Mouse (Mus musculus) kidney, postnatal 0 days (tissue): ENCODE measurements around the gene Usp44. TPM values are rescaled to one million over a fixed set of nuclear protein-coding genes. Genes with fewer than 3 reads are reported as not detected.

Source experiments
- ATAC-seq: fragments of 200-750 bp; cut with Nextera tagmentation; replicated peaks from 2 replicates; pipeline ENCODE4 v1.8.0; 2017; ENCODE audit warnings: low read depth, moderate number of reproducible peaks, moderate TSS enrichment, moderate library complexity; ENCODE audit not compliant: low FRiP score
- DNase-seq: peaks from one replicate; pipeline ENCODE4 v3.0.0-alpha.2; 2016; ENCODE audit warnings: low spot score
- H3K27ac ChIP-seq: fragments of 300-500 bp; sonication (generic); 2 replicates; pipeline ENCODE4 v1.5.1; 2014; ENCODE audit warnings: mild to moderate bottlenecking
- H3K27me3 ChIP-seq: fragments of 300-500 bp; sonication (generic); 2 replicates; pipeline ENCODE4 v1.6.1; 2014; ENCODE audit warnings: low read length, mixed read lengths; ENCODE audit not compliant: insufficient read depth
- H3K36me3 ChIP-seq: fragments of 300-500 bp; sonication (generic); 2 replicates; pipeline ENCODE4 v1.6.1; 2014; ENCODE audit warnings: low read length, mixed read lengths; ENCODE audit not compliant: insufficient read depth
- H3K4me1 ChIP-seq: fragments of 300-500 bp; sonication (generic); replicated peaks from 2 replicates; pipeline ENCODE4 v1.6.1; 2014; ENCODE audit warnings: antibody characterized with exemption, low read length, mixed read lengths; ENCODE audit not compliant: insufficient read depth
- H3K4me2 ChIP-seq: fragments of 300-500 bp; sonication (generic); 2 replicates; pipeline ENCODE4 v1.6.1; 2014; ENCODE audit warnings: mild to moderate bottlenecking, low read length, moderate library complexity, mixed read lengths
- H3K4me3 ChIP-seq: fragments of 300-500 bp; sonication (generic); replicated peaks from 2 replicates; pipeline ENCODE4 v1.5.1; 2014; ENCODE audit warnings: low read depth, low read length
- H3K9ac ChIP-seq: fragments of 300-500 bp; sonication (generic); 2 replicates; pipeline ENCODE4 v1.6.1; 2014; ENCODE audit warnings: low read depth, low read length
- H3K9me3 ChIP-seq: fragments of 300-500 bp; sonication (generic); replicated peaks from 2 replicates; pipeline ENCODE4 v1.6.1; 2016; ENCODE audit warnings: low read length, inconsistent platforms, mixed read lengths
- CTCF ChIP-seq: IDR thresholded peaks from 2 replicates; pipeline ENCODE4 v1.5.1; 2016; ENCODE audit warnings: antibody characterized with exemption, low read depth, mild to moderate bottlenecking, moderate library complexity
- WGBS: fragments of 180-500 bp; shearing (Covaris S2); extraction: QIAGEN DNeasy Blood & Tissue Kit; methylation state at CpG from one replicate; pipeline ENCODE4 v1.1.7; 2014; 5-methylcytosine and 5-hydroxymethylcytosine counted together
- polyA plus RNA-seq: library from polyadenylated mRNA; unstranded; fragments of >200 nt; fragmentation: Nextera tagmentation; extraction: Ambion mirVana; gene quantifications from 2 replicates; pipeline ENCODE4 v1.2.1, GENCODE M21; 2015

Gene Usp44
- polyA plus RNA-seq, 1 experiment from 2014 or later = 0.18 TPM

DNA sequence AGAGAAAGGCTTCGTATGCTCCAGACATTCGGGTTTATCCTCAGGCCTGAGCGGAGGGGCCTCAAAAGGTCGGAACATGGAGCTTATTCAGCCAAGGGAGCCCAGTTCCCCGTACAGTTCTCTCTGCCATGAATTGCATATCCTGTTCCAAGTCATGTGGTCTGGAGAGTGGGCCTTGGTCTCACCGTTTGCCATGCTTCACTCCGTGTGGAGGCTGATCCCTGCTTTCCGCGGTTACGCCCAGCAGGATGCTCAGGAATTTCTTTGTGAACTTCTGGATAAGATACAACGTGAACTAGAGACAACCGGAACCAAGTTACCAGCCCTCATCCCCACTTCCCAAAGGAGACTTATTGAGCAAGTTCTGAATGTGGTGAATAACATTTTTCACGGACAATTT lies 15.4 kb downstream of the Usp44 start:
- DNase-seq (no peak), ATAC-seq (no peak)
- Histone ChIP-seq H3K9ac (no peak overlapping the region), H3K27ac (no peak overlapping the region), H3K27me3 (no peaks in the 10 kb centered on the region), H3K4me2 (no peak overlapping the region), H3K4me1 (no peaks in the 10 kb centered on the region), H3K36me3 (no peaks in the 10 kb centered on the region), H3K9me3 (no peaks in the 10 kb centered on the region), H3K4me3 (no peak overlapping the region)
- WGBS = 96% methylated on average over 13 of the region's 13 CpGs
- no peak for TF ChIP-seq CTCF

DNA sequence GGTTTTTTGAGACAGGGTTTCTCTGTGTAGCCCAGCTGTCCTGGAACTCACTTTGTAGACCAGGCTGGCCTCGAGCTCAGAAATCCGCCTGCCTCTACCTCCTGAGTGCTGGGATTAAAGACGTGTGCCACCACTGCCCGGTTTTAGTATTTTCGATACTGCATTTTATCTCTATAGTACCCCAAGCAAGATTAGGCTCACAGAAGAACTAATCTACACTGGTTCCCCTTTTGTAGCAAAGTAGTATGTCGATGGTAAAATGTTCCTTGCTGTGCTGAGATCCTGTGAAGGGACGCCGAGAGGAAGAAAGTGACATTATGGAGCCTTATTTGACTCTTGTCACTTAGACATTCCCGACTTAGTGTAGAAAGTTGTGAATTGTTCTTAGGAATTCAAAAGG lies 23.8 kb downstream of the Usp44 start:
- no peak overlapping the region for H3K4me2 ChIP-seq
- H3K4me3 ChIP-seq = no peak overlapping the region
- WGBS = 91% methylated on average over 9 of the region's 9 CpGs
- H3K27me3 ChIP-seq = no peaks in the 10 kb centered on the region
- H3K9ac ChIP-seq = no peak overlapping the region
- H3K4me1 ChIP-seq = no peaks in the 10 kb centered on the region
- ATAC-seq (no peak), DNase-seq (no peak)
- no peak overlapping the region for H3K27ac ChIP-seq
- no peaks in the 10 kb centered on the region for H3K9me3 ChIP-seq
- TF ChIP-seq CTCF = no peak
- no peaks in the 10 kb centered on the region for H3K36me3 ChIP-seq

DNA sequence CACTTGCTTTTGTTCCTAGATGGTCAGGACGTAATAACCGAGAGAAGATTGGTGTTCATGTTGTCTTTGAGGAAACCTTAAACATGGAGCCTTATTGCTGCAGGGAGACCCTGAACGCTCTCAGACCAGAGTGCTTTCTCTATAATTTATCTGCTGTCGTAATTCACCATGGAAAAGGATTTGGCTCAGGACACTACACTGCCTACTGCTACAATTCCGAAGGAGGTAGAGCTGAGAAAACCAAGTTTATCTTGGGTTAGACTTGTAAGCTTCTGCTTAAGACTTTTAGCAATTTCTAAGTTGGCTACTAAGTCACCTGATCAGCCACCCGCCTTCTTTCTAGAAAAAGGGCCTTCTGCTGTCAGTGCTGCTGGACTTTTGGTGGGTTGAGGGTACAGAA lies 24.7 kb downstream of the Usp44 start:
- Histone ChIP-seq H3K27ac (no peak overlapping the region), H3K9ac (no peak overlapping the region), H3K9me3 (no peaks in the 10 kb centered on the region), H3K4me2 (no peak overlapping the region), H3K36me3 (no peaks in the 10 kb centered on the region), H3K4me1 (no peaks in the 10 kb centered on the region), H3K4me3 (no peak overlapping the region), H3K27me3 (no peaks in the 10 kb centered on the region)
- no peak for TF ChIP-seq CTCF
- ATAC-seq = no peak
- no peak for DNase-seq
- WGBS = 66% methylated on average over 6 of the region's 6 CpGs

DNA sequence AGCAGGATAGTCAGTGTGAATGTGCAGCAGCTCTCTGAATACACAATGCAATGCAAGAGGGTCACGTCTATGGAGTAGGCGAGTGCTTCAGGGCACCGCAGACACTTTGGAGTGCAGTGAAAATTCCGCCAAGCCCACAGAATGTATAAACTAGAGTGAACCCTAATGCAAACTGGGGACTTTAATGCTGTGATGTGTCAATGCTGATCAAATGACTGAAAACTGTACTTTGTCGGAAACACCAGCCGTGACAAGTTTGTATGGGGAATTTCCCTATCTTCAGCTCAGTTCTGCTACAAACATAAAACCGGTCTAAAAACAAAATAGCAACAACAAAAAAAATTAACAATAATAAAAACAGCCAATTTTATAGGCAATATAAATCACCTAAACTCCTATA lies 37.0 kb downstream of the Usp44 start:
- Histone ChIP-seq H3K27me3 (no peaks in the 10 kb centered on the region), H3K4me2 (no peak overlapping the region), H3K27ac (no peak overlapping the region), H3K4me1 (no peaks in the 10 kb centered on the region), H3K36me3 (peaks cover 59% of the 10 kb centered on the region), H3K9me3 (no peaks in the 10 kb centered on the region), H3K4me3 (no peak overlapping the region), H3K9ac (no peak overlapping the region)
- ATAC-seq (no peak), DNase-seq (no peak)
- no peak for TF ChIP-seq CTCF
- 93% methylated on average over 7 of the region's 7 CpGs for WGBS

DNA sequence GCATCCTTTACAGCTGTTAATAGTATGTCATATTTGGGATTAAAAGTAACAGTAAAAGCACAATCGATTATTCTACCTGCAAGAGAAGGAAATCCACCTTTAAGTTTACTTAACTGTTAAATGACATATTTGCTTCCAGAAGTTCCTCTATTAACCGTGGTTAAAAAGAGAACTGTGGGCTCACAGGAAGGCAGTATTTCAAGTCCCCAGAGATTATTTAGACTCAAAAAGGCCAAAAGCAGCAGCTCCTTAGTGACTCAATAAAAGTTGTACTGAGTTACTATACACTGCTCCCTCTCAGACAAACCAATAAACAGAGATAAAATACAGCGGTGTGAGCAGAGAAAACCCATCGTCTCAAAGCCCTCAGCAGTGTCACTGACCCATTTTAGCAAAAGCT lies 37.5 kb downstream of the Usp44 start:
- Histone ChIP-seq H3K4me2 (no peak overlapping the region), H3K36me3 (peaks cover 60% of the 10 kb centered on the region), H3K9ac (no peak overlapping the region), H3K4me3 (no peak overlapping the region), H3K27ac (no peak overlapping the region), H3K4me1 (no peaks in the 10 kb centered on the region), H3K27me3 (no peaks in the 10 kb centered on the region), H3K9me3 (no peaks in the 10 kb centered on the region)
- DNase-seq = no peak
- TF ChIP-seq CTCF = no peak
- ATAC-seq = no peak
- WGBS = 84% methylated on average over 4 of the region's 4 CpGs

DNA sequence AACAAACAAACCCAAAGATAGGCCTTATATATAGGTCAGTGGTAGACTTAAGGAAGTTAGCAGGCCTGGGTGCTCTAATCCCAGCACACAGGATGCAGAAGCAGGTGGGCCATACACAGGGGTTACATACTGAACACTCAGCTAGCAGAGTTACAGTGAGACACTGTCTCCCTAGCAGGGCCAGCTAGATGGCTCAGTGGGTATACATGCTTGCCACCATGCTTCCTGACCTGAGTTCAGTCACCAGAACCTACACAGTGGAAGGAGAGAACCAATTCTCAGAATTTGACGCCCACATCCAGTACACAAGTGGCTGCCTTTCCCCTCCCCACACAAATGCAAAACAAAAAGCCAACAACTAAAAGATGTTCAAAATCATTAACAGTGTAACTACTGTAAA lies 45.4 kb downstream of the Usp44 start:
- H3K9me3 ChIP-seq = no peaks in the 10 kb centered on the region
- no peak overlapping the region for H3K27ac ChIP-seq
- H3K27me3 ChIP-seq = no peaks in the 10 kb centered on the region

DNA sequence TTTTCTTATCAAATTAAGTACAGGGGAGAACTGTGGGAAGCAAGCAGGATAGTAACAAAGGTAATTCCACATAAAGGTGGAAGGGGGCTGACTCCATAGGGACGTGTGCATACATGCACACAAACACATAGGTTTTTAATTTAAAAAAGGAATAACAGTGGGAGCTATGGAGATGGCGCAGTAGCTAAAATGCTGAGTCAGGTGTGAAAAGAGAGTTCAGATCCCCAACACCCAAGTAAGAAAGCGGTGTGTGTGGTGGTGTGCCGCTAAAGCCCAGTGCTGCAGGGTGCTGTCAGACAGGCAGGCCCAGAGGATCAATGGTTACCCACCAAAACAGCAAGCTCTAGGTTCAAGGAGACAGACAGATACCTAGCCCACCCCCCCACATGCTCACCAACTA lies 47.4 kb downstream of the Usp44 start:
- Histone ChIP-seq H3K27ac (no peak overlapping the region), H3K36me3 (peaks cover 24% of the 10 kb centered on the region; the same call in 1 of the 2 replicates), H3K27me3 (no peaks in the 10 kb centered on the region), H3K9me3 (no peaks in the 10 kb centered on the region), H3K4me1 (no peaks in the 10 kb centered on the region), H3K4me3 (no peak overlapping the region), H3K4me2 (no peak overlapping the region), H3K9ac (no peak overlapping the region)
- TF ChIP-seq CTCF = no peak
- 98% methylated on average over 4 of the region's 4 CpGs for WGBS
- no peak for ATAC-seq
- no peak for DNase-seq

More for the DNA sequence above, 45.4 kb downstream of the Usp44 start:
- Histone ChIP-seq H3K9ac (no peak overlapping the region), H3K4me3 (no peak overlapping the region), H3K4me1 (no peaks in the 10 kb centered on the region), H3K4me2 (no peak overlapping the region), H3K36me3 (peaks cover 37% of the 10 kb centered on the region)
- WGBS = 74% methylated on average over 1 of the region's 1 CpGs
- DNase-seq (no peak), ATAC-seq (no peak)
- TF ChIP-seq CTCF = no peak
